Mouse (Mus musculus): ENCODE results near the gene Slc6a6. TPM values are rescaled to one million over a fixed set of nuclear protein-coding genes. Genes with fewer than 3 reads are reported as not detected.

The Slc6a6 gene
- total RNA-seq, 1 experiment from 2014 or later = 30.3 TPM

DNA sequence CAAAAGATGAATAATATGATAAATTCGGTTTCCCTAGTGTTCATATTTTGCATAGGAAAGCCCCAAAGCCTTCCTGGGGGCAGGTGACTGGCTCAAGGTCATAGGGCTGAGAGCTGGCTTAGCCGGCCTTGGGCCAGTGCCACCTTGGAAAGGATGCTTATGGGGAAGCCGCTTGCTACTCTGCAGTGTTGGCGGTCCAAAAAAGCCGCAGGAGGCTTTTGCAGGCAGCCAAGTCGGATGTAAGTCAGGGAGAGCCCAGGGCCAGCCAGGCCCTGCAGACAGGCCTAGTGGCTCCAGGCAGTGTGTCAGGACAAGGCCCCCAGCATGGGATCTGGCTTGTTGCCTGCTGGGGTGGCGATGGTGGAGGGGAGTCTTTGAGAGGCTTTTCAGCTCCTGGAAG is 10.8 kb downstream of the Slc6a6 start:
- no peak for ATAC-seq (replicated peaks; ENCODE audit: low read depth, poor library complexity, severe bottlenecking)

GRCm38 (mm10) chr6:91698831-91699230 is 15.0 kb downstream of the Slc6a6 start:
- ATAC-seq (replicated peaks; ENCODE audit: low read depth, poor library complexity, severe bottlenecking) = peak; percentile 34

- ATAC-seq (replicated peaks; ENCODE audit: low read depth, poor library complexity, severe bottlenecking) = peak; percentile 61
Observed at GRCm38 (mm10) chr6:91699482-91700200, 15.8 kb downstream of the Slc6a6 start.

- ATAC-seq (replicated peaks; ENCODE audit: low read depth, poor library complexity, severe bottlenecking) = no peak
Observed at GRCm38 (mm10) chr6:91700823-91701621, 17.2 kb downstream of the Slc6a6 start.

GRCm38 (mm10) chr6:91703459-91703858 is 19.6 kb downstream of the Slc6a6 start:
- ATAC-seq (replicated peaks; ENCODE audit: low read depth, poor library complexity, severe bottlenecking) = no peak

GRCm38 (mm10) chr6:91704446-91704845 is 20.6 kb downstream of the Slc6a6 start:
- ATAC-seq (replicated peaks; ENCODE audit: low read depth, poor library complexity, severe bottlenecking) = no peak

DNA sequence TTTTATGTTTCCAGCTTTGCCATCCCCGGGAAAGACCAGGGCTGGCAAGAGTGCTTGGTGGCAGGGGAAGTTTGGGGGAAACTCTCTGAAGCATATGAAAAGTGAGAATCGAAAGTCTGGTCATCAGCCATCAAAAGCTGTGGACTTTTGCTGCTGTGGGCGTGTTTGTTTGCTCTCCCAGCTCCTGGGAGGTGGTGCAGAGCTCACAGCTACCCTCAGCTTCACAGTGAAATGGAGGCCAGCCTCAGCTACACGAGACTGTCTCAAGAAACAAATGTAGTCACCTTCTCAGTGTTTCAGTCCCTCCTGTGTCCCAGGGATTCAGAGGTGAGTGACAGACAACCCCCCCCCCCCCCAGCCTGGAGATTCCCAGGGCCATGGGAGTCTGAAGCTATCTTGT is 21.8 kb downstream of the Slc6a6 start:
- ATAC-seq (replicated peaks; ENCODE audit: low read depth, poor library complexity, severe bottlenecking) = no peak

- ATAC-seq (replicated peaks; ENCODE audit: low read depth, poor library complexity, severe bottlenecking) = peak; percentile 88
Observed at GRCm38 (mm10) chr6:91706072-91706776, 22.4 kb downstream of the Slc6a6 start.

DNA sequence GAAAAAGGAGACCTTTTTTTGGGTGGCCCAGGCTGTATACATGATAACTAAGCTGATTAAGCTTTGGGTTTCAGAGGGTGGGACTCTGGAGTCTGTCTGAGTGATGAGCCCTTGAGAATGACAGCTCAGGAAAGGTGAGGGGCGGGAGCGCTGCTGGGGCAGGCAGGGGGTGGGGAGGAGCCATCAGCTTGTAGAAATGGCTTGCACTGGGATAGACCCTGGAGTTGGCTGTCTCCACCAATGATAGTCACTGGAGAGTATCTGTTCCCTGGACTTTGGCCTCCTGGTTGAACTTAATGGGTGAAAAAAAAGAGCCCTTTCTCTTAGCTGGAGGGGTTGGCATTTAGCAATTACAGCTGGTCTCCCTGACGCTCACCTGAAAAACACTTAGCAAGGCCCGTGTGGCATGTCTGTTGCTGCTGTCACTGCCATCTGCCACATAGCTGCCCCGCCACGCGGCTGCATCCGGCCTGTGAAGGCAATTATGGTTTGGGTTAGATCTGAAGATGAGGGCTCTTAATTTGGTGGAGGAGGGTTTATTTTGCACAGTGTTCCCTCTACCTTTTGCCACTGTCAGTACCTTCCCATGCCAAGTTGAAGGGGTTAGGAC is 23.5 kb downstream of the Slc6a6 start:
- ATAC-seq (replicated peaks; ENCODE audit: low read depth, poor library complexity, severe bottlenecking) = 0 out of 2 replicates have a peak, but pooled peaks have one; percentile 15

DNA sequence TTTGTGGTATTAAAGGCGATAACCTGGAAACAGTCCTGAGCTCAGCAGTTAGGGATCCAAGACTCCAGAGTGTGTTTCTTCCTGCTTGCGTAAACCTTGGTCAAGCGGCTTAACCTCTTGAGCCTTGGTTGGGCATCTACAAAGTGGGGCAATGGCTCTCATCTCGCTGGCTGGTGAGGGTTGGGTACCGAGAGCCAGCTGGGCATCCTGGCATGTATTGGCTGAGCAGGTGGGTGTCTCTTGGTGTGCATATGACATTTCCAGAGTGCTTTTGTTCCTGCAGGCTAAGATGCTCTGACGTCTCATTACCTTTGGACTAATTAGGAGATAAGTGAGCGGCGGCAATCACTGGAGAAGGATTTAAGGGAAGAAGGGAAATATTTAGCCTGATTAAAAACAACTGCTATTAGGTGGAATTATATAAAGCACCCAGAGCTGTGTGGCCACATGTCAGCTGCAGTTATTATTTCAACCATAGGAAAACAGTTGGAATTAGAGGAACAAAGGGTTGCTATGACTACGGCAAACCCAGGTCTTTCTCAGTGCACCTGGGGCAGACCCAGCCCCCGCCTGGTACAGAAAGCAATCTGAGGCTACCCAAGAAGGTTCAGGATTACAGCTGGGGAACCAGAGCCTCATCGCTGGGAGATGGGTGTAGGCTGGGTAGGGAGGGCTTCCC is 24.2 kb downstream of the Slc6a6 start:
- ATAC-seq (replicated peaks; ENCODE audit: low read depth, poor library complexity, severe bottlenecking) = no peak

- ATAC-seq (replicated peaks; ENCODE audit: low read depth, poor library complexity, severe bottlenecking) = no peak
Observed at GRCm38 (mm10) chr6:91708919-91709318, 25.1 kb downstream of the Slc6a6 start.

DNA sequence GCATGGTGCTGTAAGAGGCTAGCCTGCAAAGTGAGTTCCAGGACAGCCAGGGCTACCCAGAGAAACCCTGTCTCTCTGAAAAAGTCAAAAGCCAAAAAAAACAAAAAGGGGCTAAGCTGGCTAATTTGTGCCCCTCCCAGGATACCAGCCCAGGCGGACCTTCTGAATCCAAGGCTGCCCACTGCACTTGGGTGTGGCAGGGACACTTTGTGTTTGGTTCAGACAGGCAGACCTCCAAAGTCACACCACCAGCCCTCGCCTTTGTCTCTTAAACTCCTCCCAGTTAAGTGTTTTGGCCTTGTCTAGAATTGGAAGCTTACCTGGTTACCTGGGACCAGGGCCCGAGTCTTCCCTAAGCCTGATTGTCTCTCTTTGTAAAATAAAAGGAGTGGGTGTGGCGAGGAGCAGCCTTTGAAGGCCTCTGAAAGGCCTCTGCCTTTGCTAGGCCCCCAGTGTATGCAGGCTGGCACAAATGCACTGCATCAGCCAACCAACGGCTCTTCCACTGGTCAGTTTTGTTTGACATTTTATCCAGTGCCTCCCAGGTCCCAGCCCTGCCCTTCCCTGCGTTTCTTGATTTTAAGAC is 26.6 kb downstream of the Slc6a6 start:
- ATAC-seq (replicated peaks; ENCODE audit: low read depth, poor library complexity, severe bottlenecking) = no peak

DNA sequence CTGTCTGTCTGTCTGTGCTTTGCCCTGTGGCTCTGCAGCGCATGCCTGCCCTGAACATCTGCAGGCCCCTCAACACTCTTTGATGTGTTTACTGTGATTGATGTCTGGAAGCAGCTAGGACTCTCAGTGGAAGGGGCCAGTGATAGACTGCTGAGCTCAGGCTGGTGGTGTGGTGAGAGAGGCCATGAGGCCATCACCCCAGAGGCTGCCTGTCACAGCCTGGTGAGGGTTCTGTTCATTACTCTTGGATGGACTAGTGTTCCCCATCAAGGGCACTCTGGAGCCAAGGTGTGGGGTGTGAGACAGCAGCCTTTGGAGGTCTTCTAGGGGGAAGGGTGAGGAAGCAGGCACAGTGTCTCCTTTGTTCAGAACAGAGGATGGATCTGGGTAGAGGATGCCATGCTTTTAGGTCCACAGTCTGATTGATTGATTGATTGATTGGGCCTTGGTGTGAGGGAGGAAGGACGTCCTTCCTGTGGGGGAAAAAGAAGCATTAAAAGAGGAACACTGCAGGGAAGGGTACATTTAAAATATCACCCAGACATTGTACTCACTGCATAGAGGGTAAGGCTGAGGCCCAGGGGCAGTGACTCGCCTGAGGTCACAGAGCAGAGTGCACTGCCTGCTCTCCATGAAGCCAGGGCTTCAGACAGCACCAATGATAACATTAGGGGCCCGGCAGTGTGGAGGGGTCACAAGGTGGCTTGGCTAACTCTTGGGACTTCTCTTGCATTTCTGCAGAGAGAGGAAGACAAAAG is 28.4 kb downstream of the Slc6a6 start:
- ATAC-seq (replicated peaks; ENCODE audit: low read depth, poor library complexity, severe bottlenecking) = no peak; the same call in 1 of the 2 replicates

DNA sequence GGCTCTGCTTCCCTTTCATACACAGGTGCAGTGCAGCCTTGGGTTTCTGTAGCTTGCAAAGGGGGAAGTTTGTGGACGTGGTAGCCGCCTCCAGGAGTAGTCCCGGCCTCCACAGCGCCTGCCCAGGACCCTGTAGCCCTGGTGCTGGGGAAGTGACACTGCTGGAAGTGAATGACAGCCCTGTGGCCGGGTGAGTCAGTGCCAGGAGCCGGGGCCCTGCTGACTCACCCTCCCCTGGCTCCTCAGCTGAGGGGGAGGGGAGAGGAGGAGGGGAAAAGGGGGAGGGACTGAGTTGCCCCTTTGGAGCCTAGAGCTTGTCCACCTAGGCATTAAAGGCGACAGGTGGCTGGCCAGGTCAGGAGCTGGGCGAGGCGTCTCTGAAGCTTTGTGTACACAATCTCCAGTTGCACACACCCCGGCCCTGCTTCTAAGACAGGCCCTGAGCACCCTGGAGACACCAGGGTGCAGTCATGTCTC is 29.0 kb downstream of the Slc6a6 start:
- ATAC-seq (replicated peaks; ENCODE audit: low read depth, poor library complexity, severe bottlenecking) = peak; percentile 93

- ATAC-seq (replicated peaks; ENCODE audit: low read depth, poor library complexity, severe bottlenecking) = no peak
Observed at GRCm38 (mm10) chr6:91713370-91713896, 29.6 kb downstream of the Slc6a6 start.

- ATAC-seq (replicated peaks; ENCODE audit: low read depth, poor library complexity, severe bottlenecking) = no peak
Observed at GRCm38 (mm10) chr6:91715023-91715422, 31.2 kb downstream of the Slc6a6 start.

- ATAC-seq (replicated peaks; ENCODE audit: low read depth, poor library complexity, severe bottlenecking) = peak; percentile 7; the same call in 1 of the 2 replicates
Observed at GRCm38 (mm10) chr6:91715988-91716810, 32.3 kb downstream of the Slc6a6 start.

Measured in common myeloid progenitor, adult 5-6 weeks (primary cell).